Mouse (Mus musculus) cortical plate, adult 2 months (tissue): ENCODE measurements around the gene 1110032A03Rik.

Experiments used
- CTCF ChIP-seq: fragments of 200-500 bp; IDR thresholded peaks from 2 replicates; pipeline ENCODE4 v1.5.1; 2011; ENCODE audit warnings: mild to moderate bottlenecking, control low read depth, low read length; ENCODE audit not compliant: insufficient read depth; ENCODE audit errors: extremely low read depth
- POLR2A ChIP-seq: fragments of 200-500 bp; IDR thresholded peaks from 2 replicates; pipeline ENCODE4 v1.6.1; 2011; ENCODE audit warnings: mild to moderate bottlenecking, low read length, control low read depth; ENCODE audit not compliant: insufficient read depth; ENCODE audit errors: extremely low read depth

GRCm38 (mm10) chr9:50723406-50723805 is 51.9 kb downstream of the 1110032A03Rik start:
- TF ChIP-seq CTCF (no peak), POLR2A (no peak)
